Mouse (Mus musculus): Measurements from ENCODE around the gene Cars. TPM values are rescaled to one million over a fixed set of nuclear protein-coding genes. Genes with fewer than 3 reads are reported as not detected.
A peak's percentile ranks its signal among the peaks of the same experiment; 100 is the strongest.

The Cars gene
- total and polyA plus RNA-seq, 2 experiments from 2014 or later: 35.4 to 65.4 TPM

GRCm38 (mm10) chr7:143612215-143612614 lies 12.3 kb upstream of the Cars start:
- ATAC-seq (no peak), DNase-seq (ENCODE audit: low spot score) (no peak)
- peak; percentile 12; the same call in 1 of the 2 replicates for TF ChIP-seq CTCF (IDR thresholded peaks at IDR 0.05; ENCODE audit: low read depth)
- no peak overlapping the region for H3K9ac ChIP-seq (replicated peaks; ENCODE audit: low read length)
- H3K9me3 ChIP-seq (ENCODE audit: low read length): no peaks in the 10 kb centered on the region
- no peak overlapping the region for H3K4me2 ChIP-seq (ENCODE audit: low read depth, low read length)
- H3K27me3 ChIP-seq (ENCODE audit: insufficient read depth, low read length): no peaks in the 10 kb centered on the region
- no peaks in the 10 kb centered on the region for H3K4me1 ChIP-seq (ENCODE audit: insufficient read depth, low read length)
- H3K36me3 ChIP-seq (ENCODE audit: insufficient read depth, low read length): no peaks in the 10 kb centered on the region
- H3K27ac ChIP-seq: no peak overlapping the region
- H3K4me3 ChIP-seq (ENCODE audit: low read length): no peak overlapping the region
- WGBS: 63% methylated on average over 3 of the region's 3 CpGs

- H3K27me3 ChIP-seq (ENCODE audit: insufficient read depth, low read length): no peaks in the 10 kb centered on the region
Observed at GRCm38 (mm10) chr7:143605321-143605720, 5.4 kb upstream of the Cars start.

GRCm38 (mm10) chr7:143604889-143605288 lies 5.0 kb upstream of the Cars start:
- H3K9ac ChIP-seq (replicated peaks; ENCODE audit: low read length): no peak overlapping the region
- DNase-seq (ENCODE audit: low spot score) (no peak), ATAC-seq (no peak)
- 78% methylated on average over 2 of the region's 2 CpGs for WGBS
- H3K4me1 ChIP-seq (ENCODE audit: insufficient read depth, low read length): no peaks in the 10 kb centered on the region
- H3K27me3 ChIP-seq (ENCODE audit: insufficient read depth, low read length): no peaks in the 10 kb centered on the region
- H3K4me2 ChIP-seq (ENCODE audit: low read depth, low read length): no peak overlapping the region
- H3K4me3 ChIP-seq (ENCODE audit: low read length): no peak overlapping the region
- TF ChIP-seq CTCF (IDR thresholded peaks at IDR 0.05; ENCODE audit: low read depth): no peak
- H3K27ac ChIP-seq: no peak overlapping the region
- no peaks in the 10 kb centered on the region for H3K36me3 ChIP-seq (ENCODE audit: insufficient read depth, low read length)
- no peaks in the 10 kb centered on the region for H3K9me3 ChIP-seq (ENCODE audit: low read length)

More at GRCm38 (mm10) chr7:143605321-143605720, 5.4 kb upstream of the Cars start:
- no peaks in the 10 kb centered on the region for H3K36me3 ChIP-seq (ENCODE audit: insufficient read depth, low read length)
- no peaks in the 10 kb centered on the region for H3K4me1 ChIP-seq (ENCODE audit: insufficient read depth, low read length)
- ATAC-seq (no peak), DNase-seq (ENCODE audit: low spot score) (no peak)
- H3K4me2 ChIP-seq (ENCODE audit: low read depth, low read length): no peak overlapping the region
- H3K4me3 ChIP-seq (ENCODE audit: low read length): no peak overlapping the region
- no peak overlapping the region for H3K27ac ChIP-seq
- no peaks in the 10 kb centered on the region for H3K9me3 ChIP-seq (ENCODE audit: low read length)
- no peak for TF ChIP-seq CTCF (IDR thresholded peaks at IDR 0.05; ENCODE audit: low read depth)
- WGBS: 83% methylated on average over 3 of the region's 3 CpGs
- H3K9ac ChIP-seq (replicated peaks; ENCODE audit: low read length): no peak overlapping the region

GRCm38 (mm10) chr7:143601705-143602104 lies 1.8 kb upstream of the Cars start:
- no peak for DNase-seq (ENCODE audit: low spot score)
- no peak for ATAC-seq
- Histone ChIP-seq H3K27ac (no peak overlapping the region), H3K9ac (replicated peaks; ENCODE audit: low read length) (no peak overlapping the region), H3K4me3 (ENCODE audit: low read length) (no peak overlapping the region), H3K9me3 (ENCODE audit: low read length) (no peaks in the 10 kb centered on the region), H3K4me2 (ENCODE audit: low read depth, low read length) (no peak overlapping the region), H3K36me3 (ENCODE audit: insufficient read depth, low read length) (no peaks in the 10 kb centered on the region), H3K4me1 (ENCODE audit: insufficient read depth, low read length) (peaks cover 9% of the 10 kb centered on the region), H3K27me3 (ENCODE audit: insufficient read depth, low read length) (no peaks in the 10 kb centered on the region)
- TF ChIP-seq CTCF (IDR thresholded peaks at IDR 0.05; ENCODE audit: low read depth): no peak
- whole genome bisulfite sequencing: 81% methylated on average over 2 of the region's 2 CpGs

GRCm38 (mm10) chr7:143600231-143600740 lies 396 bp upstream of the Cars start:
- Histone ChIP-seq H3K27me3 (ENCODE audit: insufficient read depth, low read length) (no peaks in the 10 kb centered on the region), H3K27ac (no peak overlapping the region), H3K9ac (replicated peaks; ENCODE audit: low read length) (peak overlapping the region; percentile 87; the same call in 1 of the 2 replicates), H3K4me3 (ENCODE audit: low read length) (peak overlapping the region; percentile 92), H3K4me1 (ENCODE audit: insufficient read depth, low read length) (peaks cover 9% of the 10 kb centered on the region), H3K9me3 (ENCODE audit: low read length) (no peaks in the 10 kb centered on the region), H3K4me2 (ENCODE audit: low read depth, low read length) (peak overlapping the region; percentile 85), H3K36me3 (ENCODE audit: insufficient read depth, low read length) (no peaks in the 10 kb centered on the region)
- DNase-seq (ENCODE audit: low spot score) (no peak), ATAC-seq (no peak)
- TF ChIP-seq CTCF (IDR thresholded peaks at IDR 0.05; ENCODE audit: low read depth): no peak
- WGBS: 7% methylated on average over 15 of the region's 15 CpGs

- no peaks in the 10 kb centered on the region for H3K9me3 ChIP-seq (ENCODE audit: low read length)
- ATAC-seq (no peak), DNase-seq (ENCODE audit: low spot score) (peak; percentile 58)
- no peaks in the 10 kb centered on the region for H3K27me3 ChIP-seq (ENCODE audit: insufficient read depth, low read length)
- H3K4me1 ChIP-seq (ENCODE audit: insufficient read depth, low read length): peaks cover 9% of the 10 kb centered on the region
- TF ChIP-seq CTCF (IDR thresholded peaks at IDR 0.05; ENCODE audit: low read depth): no peak
- no peak overlapping the region for H3K9ac ChIP-seq (replicated peaks; ENCODE audit: low read length)
- no peak overlapping the region for H3K4me3 ChIP-seq (ENCODE audit: low read length)
- WGBS: 66% methylated on average over 5 of the region's 5 CpGs
- no peak overlapping the region for H3K27ac ChIP-seq
- H3K36me3 ChIP-seq (ENCODE audit: insufficient read depth, low read length): peaks cover 4% of the 10 kb centered on the region; the same call in 1 of the 2 replicates
- no peak overlapping the region for H3K4me2 ChIP-seq (ENCODE audit: low read depth, low read length)
Observed at GRCm38 (mm10) chr7:143594865-143595264, 5.0 kb downstream of the Cars start.

GRCm38 (mm10) chr7:143592255-143592654 lies 7.6 kb downstream of the Cars start:
- Histone ChIP-seq H3K36me3 (ENCODE audit: insufficient read depth, low read length) (peaks cover 26% of the 10 kb centered on the region), H3K4me1 (ENCODE audit: insufficient read depth, low read length) (no peaks in the 10 kb centered on the region), H3K27me3 (ENCODE audit: insufficient read depth, low read length) (no peaks in the 10 kb centered on the region), H3K4me3 (ENCODE audit: low read length) (no peak overlapping the region), H3K9ac (replicated peaks; ENCODE audit: low read length) (no peak overlapping the region), H3K27ac (no peak overlapping the region), H3K4me2 (ENCODE audit: low read depth, low read length) (no peak overlapping the region), H3K9me3 (ENCODE audit: low read length) (no peaks in the 10 kb centered on the region)
- no peak for ATAC-seq
- no peak for DNase-seq (ENCODE audit: low spot score)
- 89% methylated on average over 10 of the region's 10 CpGs for WGBS
- no peak for TF ChIP-seq CTCF (IDR thresholded peaks at IDR 0.05; ENCODE audit: low read depth)

Data from hindbrain, postnatal 0 days (tissue).